Mouse (Mus musculus) adrenal gland, postnatal 36 days (tissue): ENCODE results near the gene Hmox1. TPM values are rescaled to one million over a fixed set of nuclear protein-coding genes. Genes with fewer than 3 reads are reported as not detected.

Experiments
- DNase-seq, 2 experiments: peaks; one replicate each; pipeline ENCODE4 v3.0.0; 2021; ENCODE audit warnings: mixed read lengths in 1 of 2
- long read RNA-seq, 2 experiments: library from polyadenylated mRNA; stranded (forward); transcript quantifications; one replicate each; pipeline ENCODE4 v2.0.0; 2021; ENCODE audit warnings: borderline sequencing depth in 2 of 2
- total RNA-seq, 2 experiments: library from RNA; stranded (reverse); gene quantifications; 2 replicates each; pipeline ENCODE4 v1.2.3; 2021

Hmox1 gene
- 100 to 1,000 TPM in 1 of 2 experiments, 10 to 100 TPM in 1; 32.3 to 196 TPM for total RNA-seq
- long read RNA-seq, experiment 1, transcript Hmox1-201 (5 exons, 1,569 nt): major isoform, 13 of 25 reads
- long read RNA-seq, experiment 1, partial matches to known transcripts: 11 of 25 reads
- long read RNA-seq, experiment 1, other reads (novel, unspliced or antisense): 1 of 25 reads
- long read RNA-seq, experiment 2, transcript Hmox1-201 (5 exons, 1,569 nt): major isoform, 27 of 39 reads
- long read RNA-seq, experiment 2, partial matches to known transcripts: 2 of 39 reads
- long read RNA-seq, experiment 2, other reads (novel, unspliced or antisense): 10 of 39 reads

DNA sequence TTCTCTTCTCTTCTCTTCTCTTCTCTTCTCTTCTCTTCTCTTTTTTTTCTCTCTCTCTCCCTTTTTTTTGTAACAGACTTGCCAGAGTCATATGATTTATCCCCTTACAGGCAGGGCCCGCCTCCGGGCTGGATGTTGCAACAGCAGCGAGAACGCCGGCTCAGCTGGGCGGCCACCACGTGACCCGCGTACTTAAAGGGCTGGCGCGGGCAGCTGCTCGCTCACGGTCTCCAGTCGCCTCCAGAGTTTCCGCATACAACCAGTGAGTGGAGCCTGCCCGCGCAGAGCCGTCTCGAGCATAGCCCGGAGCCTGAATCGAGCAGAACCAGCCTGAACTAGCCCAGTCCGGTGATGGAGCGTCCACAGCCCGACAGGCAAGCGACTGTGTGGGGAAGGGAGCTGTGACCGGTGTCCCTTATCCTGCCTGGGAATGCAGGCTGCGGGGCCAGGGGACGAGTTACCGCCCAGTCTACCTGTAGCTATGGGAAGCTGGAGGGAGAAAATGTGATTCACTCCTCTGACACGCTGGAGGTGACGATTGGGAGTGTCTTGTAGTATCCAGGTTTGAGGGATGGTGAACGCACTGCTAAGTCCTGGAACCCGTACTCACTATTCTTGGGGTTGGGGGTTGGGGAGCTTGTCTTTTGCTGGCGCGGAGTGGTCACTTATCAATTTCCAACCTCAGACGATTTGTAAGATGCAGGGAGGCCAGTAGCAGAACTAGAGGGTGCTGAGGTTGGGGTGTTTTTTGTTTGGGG lies at the start of gene Hmox1:
Hmox1 (plus strand) TSS at position 223 of the 758 bp plus-strand sequence.
- DNase-seq: peak; percentile 97

DNA sequence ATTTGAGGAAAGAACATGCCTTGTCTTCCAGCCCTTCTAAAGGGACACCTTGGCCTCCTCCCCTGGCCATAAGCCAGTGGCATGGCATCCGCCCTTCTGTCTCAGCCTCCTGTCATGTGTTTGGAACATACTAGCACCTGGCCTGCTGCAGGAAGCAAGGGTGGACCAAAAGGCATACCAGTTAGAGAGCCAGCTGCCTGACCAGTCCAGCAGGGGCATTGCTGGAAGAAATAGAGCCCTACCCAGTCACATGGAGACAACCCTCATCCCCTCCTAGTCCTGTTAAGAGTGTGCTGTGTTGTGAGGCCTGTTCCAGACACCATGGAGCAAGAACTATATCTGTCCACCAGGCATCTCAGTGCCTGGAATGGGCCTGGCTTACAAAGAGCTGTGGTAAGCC lies 47.1 kb upstream of the Hmox1 start:
- no peak for DNase-seq

DNA sequence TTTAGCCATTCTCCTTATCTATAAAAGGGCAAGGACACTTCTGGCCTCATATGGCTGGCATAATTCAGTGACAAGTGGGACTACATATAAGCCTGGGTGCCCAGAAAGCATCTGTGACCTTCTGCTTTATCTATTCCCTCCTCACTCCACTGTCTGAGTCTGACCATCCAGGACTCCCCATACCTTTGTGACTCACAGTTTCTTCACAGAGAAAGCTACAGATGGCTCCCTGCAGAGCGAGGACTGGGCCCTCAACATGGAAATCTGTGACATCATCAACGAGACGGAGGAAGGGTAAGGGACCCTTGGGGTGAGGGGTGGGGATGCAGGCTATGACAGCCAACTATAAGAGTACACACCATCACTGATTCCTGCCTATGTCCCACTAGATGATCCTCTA lies 45.6 kb upstream of the Hmox1 start:
- DNase-seq: peak; percentile 10 to 12

DNA sequence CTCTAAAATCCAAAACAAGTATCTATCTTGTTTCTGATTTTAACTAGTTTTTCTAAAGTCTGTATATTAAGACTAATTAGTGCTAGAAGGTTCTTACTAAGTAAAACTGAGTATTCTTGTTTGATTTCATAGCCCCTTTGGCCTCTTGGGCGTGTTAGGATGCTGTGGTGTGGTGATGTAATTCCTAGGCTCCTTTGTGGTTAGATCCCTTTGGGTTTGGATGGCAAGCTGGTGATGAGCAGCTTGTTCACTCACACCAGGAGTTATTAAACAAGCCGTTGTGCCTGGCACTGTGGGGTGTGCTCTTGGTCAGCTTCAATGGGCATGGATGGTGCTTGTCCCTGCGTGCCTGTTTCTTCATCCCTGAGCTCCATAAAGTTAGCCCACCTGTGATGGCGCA lies 40.1 kb upstream of the Hmox1 start:
- DNase-seq: no peak

DNA sequence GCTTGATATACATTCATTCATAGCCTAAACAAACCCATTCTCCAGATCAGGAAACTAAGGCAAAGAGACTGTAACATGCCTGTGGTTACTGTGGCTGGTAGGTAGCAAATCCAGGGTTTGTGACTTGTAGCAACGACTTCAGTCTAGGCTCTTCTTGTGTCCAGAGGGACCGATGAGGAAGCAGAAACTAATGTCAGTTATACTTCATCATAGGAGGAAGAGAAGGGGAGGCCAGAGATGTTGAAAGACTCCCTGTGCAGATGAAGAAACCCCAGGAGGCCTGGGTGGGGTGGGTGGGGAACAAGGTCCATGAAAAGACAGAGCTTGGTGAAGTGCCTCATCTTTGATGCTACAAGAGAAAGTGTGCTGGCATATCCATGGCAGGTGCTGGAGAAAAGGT lies 37.7 kb upstream of the Hmox1 start:
- DNase-seq: no peak

DNA sequence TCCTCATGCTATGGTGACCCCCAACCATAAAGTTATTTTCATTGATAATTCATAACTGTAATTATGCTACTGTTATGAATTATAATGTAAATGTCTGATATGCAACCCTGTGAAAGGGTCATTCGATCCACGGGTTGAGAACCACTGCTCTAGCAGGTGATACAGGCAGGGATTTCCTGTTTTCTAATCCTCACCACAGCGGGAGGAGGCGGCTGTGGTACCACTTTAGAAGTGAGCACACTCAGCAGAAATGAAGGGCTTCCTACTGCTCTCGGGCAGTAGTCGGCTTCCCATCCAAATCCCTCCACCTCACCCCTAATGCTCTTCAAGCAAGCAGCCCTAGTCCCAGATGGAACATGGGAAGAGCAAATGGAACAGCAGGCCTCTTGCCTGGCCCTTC lies 33.4 kb upstream of the Hmox1 start:
- no peak for DNase-seq

DNA sequence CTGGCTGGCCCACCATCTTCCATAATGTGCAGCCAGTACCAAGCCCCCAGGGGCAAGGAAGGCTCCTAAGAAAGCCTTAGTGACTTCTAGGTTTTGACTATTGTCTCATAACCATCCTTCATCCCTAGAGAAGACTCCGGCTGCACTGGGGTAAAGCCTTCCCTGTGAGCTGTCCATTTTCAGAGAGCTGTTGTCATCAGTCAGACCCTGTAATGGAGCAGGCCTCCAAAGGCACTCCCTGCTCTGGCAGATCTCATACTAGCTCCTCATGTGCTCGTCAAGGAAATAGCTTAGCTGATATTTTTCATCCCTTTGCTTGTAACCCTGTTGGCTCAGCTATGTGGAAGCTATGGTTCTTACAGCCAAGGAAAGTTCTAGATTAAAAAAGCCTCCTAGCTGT lies 32.6 kb upstream of the Hmox1 start:
- no peak for DNase-seq

DNA sequence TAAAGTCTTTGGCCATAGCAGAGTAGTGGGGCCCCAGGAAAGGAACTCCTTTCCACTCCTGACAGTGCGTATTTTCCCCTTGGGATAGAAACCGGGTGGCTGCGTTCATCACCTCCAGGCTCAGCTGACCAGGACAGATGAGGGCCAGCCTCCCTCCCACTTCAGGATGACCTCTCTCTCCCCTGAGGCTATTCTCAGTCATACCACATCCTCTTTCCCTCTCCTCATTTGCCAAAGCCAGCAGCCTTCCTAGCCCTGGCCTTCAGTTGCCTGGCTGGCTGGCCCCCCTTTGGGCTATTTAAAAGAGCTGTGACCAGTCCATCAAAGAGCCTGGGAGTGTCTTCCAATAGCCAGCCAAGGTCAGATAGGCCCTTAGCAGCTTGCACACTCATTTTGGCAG lies 30.1 kb upstream of the Hmox1 start:
- DNase-seq: peak; percentile 34 to 35

DNA sequence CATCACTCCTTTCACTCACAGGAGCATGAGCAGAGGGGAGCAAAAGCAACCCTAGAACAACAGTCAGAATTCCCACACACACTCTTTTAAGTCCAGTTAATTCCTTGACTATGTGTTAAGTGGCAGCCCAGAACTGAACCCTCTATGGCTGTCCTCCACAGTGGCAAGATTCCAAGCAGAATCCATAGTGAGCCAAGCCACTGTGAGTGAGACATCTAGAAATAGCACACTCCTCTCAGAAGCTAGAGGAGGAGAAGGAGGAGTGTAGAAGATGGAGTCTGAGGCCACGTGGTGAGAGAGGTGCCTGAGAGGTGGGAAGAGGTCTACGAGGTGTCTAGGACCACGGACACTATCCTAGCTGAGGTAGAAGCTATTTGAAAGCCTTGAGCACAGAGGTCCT lies 28.6 kb upstream of the Hmox1 start:
- DNase-seq: no peak

DNA sequence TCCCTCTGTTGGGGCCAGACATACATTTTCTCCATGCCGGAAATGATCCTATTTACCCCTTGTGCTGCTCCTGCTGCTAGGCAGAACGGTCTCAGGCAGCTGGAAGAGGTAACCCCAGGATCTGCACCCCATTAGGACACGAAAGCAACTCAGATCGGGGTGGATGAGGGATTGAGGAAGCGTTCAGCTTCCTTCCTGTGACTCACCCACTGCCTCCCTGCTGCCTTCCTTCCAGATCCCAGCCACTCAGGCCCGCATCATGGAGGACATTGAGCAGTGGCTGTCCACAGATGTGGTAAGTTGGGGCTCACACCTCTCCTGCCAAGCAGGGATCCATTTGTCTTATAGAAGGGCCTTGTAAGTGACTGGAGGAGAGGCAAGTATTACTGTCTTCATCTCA lies 26.1 kb upstream of the Hmox1 start:
- DNase-seq: no peak

DNA sequence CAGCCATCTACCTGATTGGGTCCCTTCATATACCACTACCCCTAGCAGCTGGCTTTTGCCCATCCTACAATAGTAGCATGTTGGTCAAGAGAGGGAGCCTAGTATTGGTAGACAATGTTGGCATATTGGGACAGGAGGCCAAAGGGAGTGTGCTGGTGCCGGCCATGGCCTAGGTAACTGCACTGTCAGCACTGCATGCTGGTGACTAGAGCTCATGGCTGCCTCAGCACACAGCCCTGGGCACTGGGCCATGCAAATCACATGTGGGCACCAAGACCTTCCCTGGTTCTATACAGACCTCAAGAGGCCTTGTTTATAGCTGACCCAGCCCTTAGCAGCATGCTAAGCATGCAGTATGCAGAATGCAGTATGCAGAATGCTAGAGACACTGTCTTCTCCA lies 23.1 kb upstream of the Hmox1 start:
- no peak for DNase-seq

DNA sequence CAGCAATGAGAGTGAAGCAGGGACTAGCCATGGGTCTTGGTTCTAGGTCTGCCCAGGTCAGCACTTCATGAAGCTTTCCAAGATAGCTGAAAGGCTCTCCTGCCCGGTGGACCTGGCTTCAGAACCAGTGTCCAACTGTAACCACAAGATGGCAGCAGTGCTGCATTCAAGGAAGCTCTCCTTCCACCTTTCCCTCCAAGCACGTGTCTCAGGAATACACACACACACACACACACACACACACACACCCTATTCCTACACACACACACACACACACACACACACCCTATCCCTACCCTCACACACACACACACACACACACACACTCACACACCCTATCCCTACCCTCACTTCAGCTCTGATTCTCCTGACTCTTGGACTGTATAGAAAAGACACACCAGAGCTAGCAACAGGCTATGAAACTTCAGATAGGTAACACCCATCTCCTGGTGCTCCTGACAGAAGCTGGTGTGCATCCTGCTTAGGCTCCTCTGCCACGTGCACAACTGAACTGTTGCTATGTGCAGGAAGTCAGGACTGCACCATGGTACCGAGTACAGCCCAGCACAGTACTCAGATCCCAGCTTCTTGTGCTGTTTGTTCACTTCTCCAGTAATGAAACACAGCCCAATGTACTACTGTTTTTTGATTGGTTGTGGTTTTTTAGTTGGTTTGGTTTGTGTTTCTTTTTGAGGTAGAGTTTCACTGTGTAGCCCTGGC lies 21.6 kb upstream of the Hmox1 start:
- peak; percentile 79 to 88 for DNase-seq

DNA sequence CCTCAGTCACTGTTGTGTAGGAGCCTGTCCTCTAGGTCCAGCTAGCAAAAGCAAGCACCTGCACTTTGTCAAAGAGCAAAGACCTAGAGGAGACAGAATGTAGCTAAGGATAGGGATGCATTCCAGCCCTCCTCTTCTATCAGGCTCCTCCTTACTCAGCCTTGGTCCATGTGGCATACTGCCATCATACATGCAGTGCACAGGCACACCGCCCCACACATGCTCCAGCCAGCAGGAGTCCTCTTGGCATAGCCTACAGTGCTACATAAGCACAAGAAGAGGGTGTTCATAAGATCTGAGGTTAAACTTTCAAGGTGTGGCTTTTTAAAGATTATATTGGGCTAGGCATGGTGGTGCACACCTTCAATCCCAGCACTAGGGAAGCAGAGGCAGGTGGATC lies 18.5 kb upstream of the Hmox1 start:
- DNase-seq: no peak

DNA sequence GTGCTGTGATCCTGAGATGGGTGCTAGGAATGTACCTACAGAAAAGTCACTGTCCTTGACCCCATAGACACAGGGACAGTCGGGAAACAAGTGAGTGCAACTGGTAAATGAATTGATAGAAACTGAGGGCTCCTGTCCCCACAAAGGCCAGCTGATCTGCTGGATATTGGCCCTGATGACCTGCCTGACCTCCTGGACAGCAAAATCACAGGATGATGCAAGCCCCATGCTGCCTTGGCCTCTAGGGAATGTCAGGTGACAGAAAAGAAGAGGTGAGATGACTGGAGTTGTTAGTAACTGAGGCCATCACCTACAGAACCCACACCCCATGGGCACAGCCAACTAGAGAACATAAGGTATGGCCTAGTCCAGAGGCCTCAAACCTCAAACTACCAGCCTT lies 15.2 kb upstream of the Hmox1 start:
- no peak for DNase-seq

DNA sequence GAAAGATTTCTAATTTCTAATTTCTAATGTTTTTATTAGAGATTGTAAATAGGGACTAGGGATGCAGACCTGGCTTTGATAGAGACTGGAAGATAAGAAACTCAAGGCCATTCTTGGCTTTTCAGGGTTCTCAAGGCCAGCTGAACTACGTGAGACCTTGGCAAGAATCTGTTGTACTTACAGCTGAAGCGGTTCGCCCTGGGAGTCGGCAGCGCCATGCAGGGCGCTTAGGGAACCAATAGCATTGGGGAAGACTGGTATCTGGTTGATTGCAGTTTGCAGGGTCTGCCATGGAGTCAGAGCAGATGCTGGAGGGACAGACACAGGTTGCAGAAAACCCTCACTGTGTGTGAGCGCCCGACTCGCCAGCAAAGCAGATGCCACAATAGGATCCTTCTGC lies 14.6 kb upstream of the Hmox1 start:
- peak; percentile 35 to 39 for DNase-seq

DNA sequence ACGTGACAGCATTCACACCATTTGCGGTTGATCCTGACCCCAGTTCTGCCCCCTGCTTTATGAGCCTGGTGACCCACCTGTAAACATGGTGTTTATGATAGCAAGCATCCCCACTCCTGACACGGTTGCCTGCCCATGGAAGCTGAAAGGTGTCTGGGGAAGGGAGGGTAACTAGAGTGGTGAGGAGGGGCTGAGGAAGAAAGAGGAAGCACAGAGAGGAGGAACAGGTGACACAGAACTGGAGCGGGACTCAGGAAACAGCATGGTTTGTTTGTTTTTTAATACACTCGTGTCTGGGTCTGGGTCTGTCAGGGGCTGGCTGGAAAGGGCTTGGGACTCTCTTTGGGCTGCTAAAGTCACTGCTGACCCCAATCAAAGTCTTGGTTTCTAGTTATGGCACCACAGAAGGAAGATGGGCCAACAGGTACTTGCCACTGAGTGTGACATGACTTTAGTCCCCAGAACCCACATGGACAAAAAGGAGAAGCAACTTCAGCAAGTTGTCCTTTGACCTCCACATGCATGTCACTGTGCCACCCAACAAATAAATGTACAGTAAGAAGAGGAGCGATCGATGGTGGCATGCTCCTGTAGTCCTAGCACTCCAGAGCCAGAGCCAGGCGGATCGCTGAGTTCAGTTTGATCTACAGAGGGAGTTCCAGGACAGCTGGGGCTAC lies 11.9 kb upstream of the Hmox1 start:
- no peak for DNase-seq

DNA sequence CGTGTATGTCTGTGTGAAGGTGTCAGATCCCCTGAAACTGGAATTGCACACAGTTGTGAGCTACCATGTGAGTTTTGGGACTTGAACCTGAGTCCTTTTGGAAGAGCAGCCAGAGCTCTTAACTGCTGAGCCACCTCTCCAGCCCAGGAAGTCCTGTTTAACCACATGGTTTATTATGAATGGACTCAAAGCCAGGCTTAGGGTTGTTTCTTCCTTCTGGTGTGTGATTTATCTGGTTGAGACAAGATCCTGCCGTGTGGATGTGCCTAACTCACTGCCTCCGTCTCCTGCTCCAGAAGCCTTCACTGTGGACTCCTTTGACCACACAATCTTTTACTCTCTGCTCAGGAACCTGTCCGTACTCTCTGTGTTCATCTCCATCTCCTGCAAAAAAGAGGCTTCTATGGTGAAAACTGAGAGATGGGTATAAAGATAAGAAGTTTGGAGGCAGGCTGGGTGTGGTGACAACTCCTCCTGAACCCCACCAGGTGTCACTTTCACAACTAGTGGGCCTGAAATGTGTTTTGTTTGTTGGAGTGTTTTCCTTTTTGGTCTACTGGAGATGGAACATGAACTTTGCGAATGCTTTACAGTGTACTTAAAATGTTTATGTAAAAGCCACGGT lies 11.1 kb upstream of the Hmox1 start:
- DNase-seq: no peak

DNA sequence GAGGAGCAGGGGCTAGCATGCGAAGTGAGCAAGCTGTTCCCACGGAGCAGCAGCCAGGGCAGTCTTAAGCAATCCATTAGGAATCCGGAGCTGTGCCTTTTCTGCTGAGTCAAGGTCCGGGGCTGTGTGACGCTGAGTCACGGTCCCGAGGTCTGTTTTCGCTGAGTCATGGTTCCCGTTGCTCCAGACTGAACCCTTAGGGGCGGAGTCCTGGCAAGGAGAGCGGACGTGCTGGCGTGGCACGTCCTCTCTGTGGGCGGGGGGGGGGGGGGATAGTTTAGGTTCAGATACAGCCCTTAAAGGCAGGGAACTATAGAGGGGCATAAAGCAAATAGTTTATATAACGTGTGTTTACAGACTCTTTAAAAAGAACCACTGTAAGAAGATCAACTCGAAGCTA lies 9.6 kb upstream of the Hmox1 start:
- DNase-seq: peak; percentile 96

DNA sequence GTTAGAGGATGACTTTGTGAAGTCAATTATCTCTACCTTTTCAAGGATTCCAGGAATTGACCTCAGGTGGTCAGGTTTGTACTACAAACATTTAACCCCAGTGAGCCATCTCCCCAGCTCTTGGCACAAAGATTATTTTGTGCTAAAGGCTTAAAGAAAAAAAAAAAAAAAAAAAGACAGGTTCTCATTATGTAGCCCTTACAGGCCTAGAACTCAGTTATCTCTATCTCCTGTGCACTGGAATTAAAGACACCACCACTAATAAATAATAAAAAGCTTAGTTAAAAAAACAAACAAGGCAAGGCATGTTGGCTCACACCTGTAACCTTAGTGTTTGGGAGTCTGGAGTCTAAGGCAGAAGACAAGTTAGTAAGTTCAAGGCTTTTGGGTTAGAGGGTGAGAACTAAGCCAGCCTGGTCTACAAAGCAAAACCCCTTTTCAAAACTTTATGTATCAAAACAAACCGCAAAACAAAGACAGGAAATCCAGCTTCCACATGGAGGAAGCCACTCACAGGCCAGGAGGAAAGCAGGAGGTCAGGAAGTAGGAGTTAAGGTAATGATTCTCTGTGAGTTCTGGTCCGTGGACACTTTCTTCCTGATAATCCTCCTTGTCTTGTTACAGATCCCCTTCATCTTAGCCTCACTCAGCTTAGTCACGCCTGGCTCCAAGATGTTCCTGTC lies 8.9 kb upstream of the Hmox1 start:
- no peak for DNase-seq

DNA sequence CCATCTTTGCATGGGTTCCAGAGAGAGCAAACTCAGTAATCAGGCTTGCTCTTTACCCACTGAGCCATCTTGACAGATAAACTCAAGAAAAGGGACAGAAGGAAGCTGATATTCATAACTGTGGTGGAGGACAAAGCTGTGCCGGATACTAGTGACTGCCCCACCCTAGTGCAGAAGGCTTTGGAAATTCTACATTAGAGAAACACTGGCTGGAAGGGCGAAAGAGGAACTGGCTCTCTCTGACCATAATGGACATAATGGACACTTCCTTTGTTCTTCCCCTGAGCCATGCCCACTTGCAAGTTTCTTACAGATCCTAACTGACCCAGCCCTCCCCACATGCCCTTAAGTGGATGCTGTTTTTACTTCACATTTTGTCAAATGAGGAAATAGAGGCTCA lies 7.4 kb upstream of the Hmox1 start:
- no peak for DNase-seq

DNA sequence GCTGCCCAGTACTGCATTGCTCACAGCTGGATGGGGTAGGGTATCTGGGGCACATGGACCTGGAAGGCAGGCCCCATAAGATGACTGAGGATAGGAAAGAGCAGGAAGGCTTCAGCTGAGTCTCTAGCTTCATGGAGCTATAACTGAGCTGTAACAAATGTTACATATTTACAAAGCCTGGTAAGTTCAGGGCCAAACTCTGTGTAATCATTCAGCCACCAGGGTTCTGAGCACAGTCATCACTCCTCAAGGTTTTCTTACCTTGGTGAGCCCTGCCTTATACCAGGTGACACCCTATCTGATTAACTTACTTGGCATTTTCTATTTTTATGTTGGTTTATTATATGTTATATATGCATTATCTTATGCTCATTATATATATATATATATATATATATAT lies 6.3 kb upstream of the Hmox1 start:
- no peak for DNase-seq
